Comparison of ENCODE assay signal across 8 mouse cellular contexts in the genomic region with DNA sequence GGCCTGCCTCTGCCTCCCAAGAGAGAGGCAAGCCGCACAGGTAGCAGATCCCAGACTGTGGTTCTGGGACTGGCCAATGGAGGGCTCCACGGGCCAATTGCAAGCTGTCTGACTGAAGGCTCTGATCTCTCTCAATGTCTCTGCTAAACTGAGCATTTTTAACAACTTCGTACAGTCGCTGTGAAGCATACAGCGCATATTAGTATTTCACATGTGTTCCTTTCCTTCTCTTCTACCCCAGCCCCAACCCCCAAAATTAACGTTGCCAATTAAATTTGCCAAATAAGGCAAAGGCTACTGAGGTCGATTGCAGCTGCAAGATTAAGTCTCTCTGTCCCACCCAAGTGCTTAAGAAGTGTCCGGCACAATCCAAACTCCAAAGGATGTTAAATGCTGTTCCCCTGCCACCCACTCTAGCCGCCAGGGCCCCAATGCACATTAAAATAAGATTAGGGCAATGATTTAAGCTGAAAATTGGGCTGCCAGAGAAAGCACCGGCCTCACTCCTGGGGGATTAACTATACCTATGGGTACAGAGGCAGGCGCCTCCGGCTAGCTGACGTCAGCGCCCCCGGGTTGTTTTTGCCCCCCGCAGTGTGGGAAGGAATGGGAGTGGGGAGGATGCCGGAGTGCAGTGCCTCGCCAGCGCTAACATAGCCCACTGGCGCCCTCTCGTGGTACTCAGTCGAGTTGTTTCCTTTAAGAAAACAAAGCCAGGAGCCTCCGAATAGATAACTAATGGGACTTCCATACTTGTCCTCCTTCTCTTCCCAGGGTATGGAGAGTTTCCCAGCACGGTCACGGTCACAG.
DNase-seq lines count a peak whose midpoint lies in the region; ATAC-seq and TF ChIP-seq lines count a peak whose summit lies in the region.

No protein-coding gene starts in this region.

- H3K36me3 ChIP-seq in intestine, postnatal 0 days (ENCODE audit: control insufficient read depth, insufficient read depth) = no peaks in the 10 kb centered on the region
- no peaks in the 10 kb centered on the region for H3K36me3 ChIP-seq in midbrain, embryonic 11.5 days (ENCODE audit: control insufficient read depth, insufficient read depth, low read length)
- no peaks in the 10 kb centered on the region for H3K36me3 ChIP-seq in small intestine, adult 2 months (ENCODE audit: control insufficient read depth, insufficient read depth, low read length)

- peak overlapping the region; percentile 58 for H3K4me2 ChIP-seq in intestine, postnatal 0 days (replicated peaks; ENCODE audit: low read depth)
- peak overlapping the region; percentile 44 for H3K4me2 ChIP-seq in midbrain, embryonic 11.5 days

- peak overlapping the region; percentile 9; the same call in 1 of the 2 replicates for H3K4me3 ChIP-seq in intestine, postnatal 0 days (ENCODE audit: low read depth, low read length)
- peak overlapping the region; percentile 18; the same call in 1 of the 2 replicates for H3K4me3 ChIP-seq in midbrain, embryonic 11.5 days (ENCODE audit: low read depth, low read length)
- H3K4me3 ChIP-seq in small intestine, adult 2 months (ENCODE audit: low read depth, low read length) = no peak overlapping the region

- peak; percentile 96 for ATAC-seq in granulocyte monocyte progenitor cell, adult 5-6 weeks (replicated peaks; ENCODE audit: poor library complexity, severe bottlenecking)
- ATAC-seq in intestine, postnatal 0 days = 0 out of 2 replicates have a peak, but pooled peaks have one; percentile 41
- peak; percentile 96 for ATAC-seq in midbrain, embryonic 11.5 days (ENCODE audit: low FRiP score)
- no peak for ATAC-seq in monocyte, adult 5-6 weeks (replicated peaks; ENCODE audit: insufficient number of reproducible peaks, low FRiP score, low TSS enrichment, poor library complexity, severe bottlenecking)

- peak; percentile 90 for TF ChIP-seq CTCF in intestine, postnatal 0 days (IDR thresholded peaks at IDR 0.05; ENCODE audit: low read depth)
- TF ChIP-seq CTCF in small intestine, adult 2 months (IDR thresholded peaks at IDR 0.05; ENCODE audit: extremely low read depth, insufficient read length, insufficient replicate concordance, low read depth, low read length) = peak; percentile 81

- WGBS in intestine, postnatal 0 days = 20% methylated on average over 25 of the region's 25 CpGs
- WGBS in midbrain, embryonic 11.5 days = 19% methylated on average over 25 of the region's 25 CpGs
- 21% methylated on average over 25 of the region's 25 CpGs for WGBS in small intestine, adult 2 months

- H3K27me3 ChIP-seq in intestine, postnatal 0 days (replicated peaks; ENCODE audit: control insufficient read depth, insufficient read depth, low read length) = no peaks in the 10 kb centered on the region
- no peaks in the 10 kb centered on the region for H3K27me3 ChIP-seq in midbrain, embryonic 11.5 days (ENCODE audit: control insufficient read depth, insufficient read depth, low read length)
- no peaks in the 10 kb centered on the region for H3K27me3 ChIP-seq in small intestine, adult 2 months (ENCODE audit: control insufficient read depth, insufficient read depth, low read length)

- H3K9me3 ChIP-seq in intestine, postnatal 0 days (ENCODE audit: control insufficient read depth) = no peaks in the 10 kb centered on the region
- no peaks in the 10 kb centered on the region for H3K9me3 ChIP-seq in midbrain, embryonic 11.5 days (ENCODE audit: control insufficient read depth, low read length)

- H3K4me1 ChIP-seq in intestine, postnatal 0 days (replicated peaks; ENCODE audit: control insufficient read depth, insufficient read depth, low read length) = no peaks in the 10 kb centered on the region
- peaks cover 6% of the 10 kb centered on the region for H3K4me1 ChIP-seq in midbrain, embryonic 11.5 days (ENCODE audit: control insufficient read depth, insufficient read depth, low read length)
- H3K4me1 ChIP-seq in small intestine, adult 2 months (ENCODE audit: control insufficient read depth, insufficient read depth, insufficient read length, low read length) = no peaks in the 10 kb centered on the region

- no peak overlapping the region for H3K27ac ChIP-seq in intestine, postnatal 0 days (ENCODE audit: low read depth, low read length)
- H3K27ac ChIP-seq in midbrain, embryonic 11.5 days (ENCODE audit: low read depth, low read length) = 0 out of 2 replicates have a peak overlapping the region, but pooled peaks have one; percentile 5
- no peak overlapping the region for H3K27ac ChIP-seq in small intestine, adult 2 months (ENCODE audit: insufficient read depth, low read depth, low read length)

- DNase-seq in adrenal gland, adult 18-20 months (ENCODE audit: low spot score in 2 of 2) = peak; percentile 66 to 73
- peak; percentile 92 for DNase-seq in embryo, embryonic 11 days
- DNase-seq in left cerebral cortex, postnatal 36 days (ENCODE audit: low spot score in 2 of 2) = peak; percentile 84 to 87
- DNase-seq in midbrain, embryonic 11.5 days (ENCODE audit: low spot score, missing footprints) = peak; percentile 99

- TF ChIP-seq POLR2A in small intestine, adult 2 months (IDR thresholded peaks at IDR 0.05; ENCODE audit: low read depth, low read length) = no peak

- intact Hi-C loops in left cerebral cortex, postnatal 36 days (cut with DNase I) = loop anchor here (2.0 to 10.0 kb wide), 7 partner anchors 128 to 1865 kb away; a partner anchor contains a TSS

- no peak overlapping the region for H3K9ac ChIP-seq in intestine, postnatal 0 days (ENCODE audit: low read depth, low read length)
- peak overlapping the region; percentile 41; the same call in 1 of the 2 replicates for H3K9ac ChIP-seq in midbrain, embryonic 11.5 days (ENCODE audit: low read length)
